Comparison of ENCODE assay signal across 11 mouse cellular contexts in genomic region chr1:181148540-181148939, GRCm38 (mm10). TPM values are rescaled to one million over a fixed set of nuclear protein-coding genes. Genes with fewer than 3 reads are reported as not detected.
A peak's percentile ranks its signal among the peaks of the same experiment; 100 is the strongest.
DNase-seq lines count a peak whose midpoint lies in the region; ATAC-seq and TF ChIP-seq lines count a peak whose summit lies in the region.
"Had no signal": no experiment of that assay in that cellular context is flagged by ENCODE, and none has a peak within 500 bp of the region (broad histone marks: within the 10 kb centered on the region; RNA-seq: fewer than 3 reads in every experiment).

No protein-coding gene starts in this region.

- TF ChIP-seq POLR2A in lung, adult 2 months (IDR thresholded peaks at IDR 0.05; ENCODE audit: borderline replicate concordance, extremely low read depth, low read depth, low read length): no peak

- H3K27ac ChIP-seq in stomach, embryonic 15.5 days: peak overlapping the region; percentile 51; the same call in 1 of the 2 replicates
- H3K27ac ChIP-seq: lung, embryonic 15.5 days had no signal

- no peak for TF ChIP-seq CTCF in lung, adult 2 months (IDR thresholded peaks at IDR 0.05; ENCODE audit: insufficient read depth, low read length)

- 48% methylated on average over 5 of the region's 5 CpGs for WGBS in lung, adult 2 months
- 53% methylated on average over 5 of the region's 5 CpGs for WGBS in stomach, embryonic 15.5 days

- no peak for ATAC-seq in stomach, embryonic 15.5 days (ENCODE audit: insufficient read depth, low FRiP score, low read depth)
- no peak for ATAC-seq in megakaryocyte, adult 5-6 weeks (ENCODE audit: poor library complexity, severe bottlenecking)
- ATAC-seq: activated CD4-positive, CD25-positive, alpha-beta regulatory T cell, adult 4 months; inflammation-experienced regulatory T-cells, adult 6 months had no signal

- H3K4me2 ChIP-seq in stomach, embryonic 15.5 days: no peak overlapping the region
- H3K4me2 ChIP-seq: lung, embryonic 15.5 days had no signal

- no peaks in the 10 kb centered on the region for H3K36me3 ChIP-seq in stomach, embryonic 15.5 days
- H3K36me3 ChIP-seq: lung, embryonic 15.5 days had no signal

- peak; percentile 5 to 25 for DNase-seq in lung, adult 18-20 months
- DNase-seq in lung, adult 2 months: no peak
- peak; percentile 70 for DNase-seq in c-Kit-positive CD71-positive TER-119-positive erythroid progenitor cells, embryonic 14.5 days (ENCODE audit: low spot score)
- DNase-seq in kidney, postnatal 36 days: peak; percentile 66 to 72
- DNase-seq in spleen, postnatal 4 days (ENCODE audit: low spot score in 2 of 2): no peak
- DNase-seq: gastrocnemius, postnatal 14 days had no signal

- no peaks in the 10 kb centered on the region for H3K27me3 ChIP-seq in stomach, embryonic 15.5 days (replicated peaks)
- H3K27me3 ChIP-seq: lung, embryonic 15.5 days had no signal

- peaks cover 8% of the 10 kb centered on the region; the same call in 1 of the 2 replicates for H3K4me1 ChIP-seq in lung, adult 2 months (ENCODE audit: control insufficient read depth, insufficient read depth, low read length)
- H3K4me1 ChIP-seq in stomach, embryonic 15.5 days: peaks cover 9% of the 10 kb centered on the region; the same call in 1 of the 2 replicates

- no peak overlapping the region for H3K4me3 ChIP-seq in lung, adult 2 months (replicated peaks; ENCODE audit: extremely low read depth, low read depth, low read length)
- H3K4me3 ChIP-seq in stomach, embryonic 15.5 days (replicated peaks): no peak overlapping the region
- H3K4me3 ChIP-seq: lung, embryonic 15.5 days had no signal

- no peaks in the 10 kb centered on the region for H3K9me3 ChIP-seq in stomach, embryonic 15.5 days
- H3K9me3 ChIP-seq: lung, embryonic 15.5 days had no signal

- no peak overlapping the region for H3K9ac ChIP-seq in stomach, embryonic 15.5 days
- H3K9ac ChIP-seq: lung, embryonic 15.5 days had no signal

RNA-seq across cellular contexts. Expression of gene Cnih4, which starts 4.0 kb away (rescaled TPM):
- polyA plus RNA-seq in lung, adult 2 months (2012; rRNA removed): 10.0 and 11.4 TPM in 2 replicates
- 120 and 125 TPM in 2 replicates for polyA plus RNA-seq in stomach, embryonic 15.5 days (2015; fragmentation: Nextera tagmentation; extraction: Ambion mirVana)
- total RNA-seq in megakaryocyte, adult 5-6 weeks (2015): 95.3 and 111 TPM in 2 replicates
- total RNA-seq in megakaryocyte, adult 5-6 weeks (2017): 147 and 148 TPM in 2 replicates

RNA-seq across cellular contexts. Expression of gene Nvl, which starts 4.5 kb away (rescaled TPM):
- polyA plus RNA-seq in lung, adult 2 months (2012; rRNA removed): 5.7 and 7.4 TPM in 2 replicates
- polyA plus RNA-seq in stomach, embryonic 15.5 days (2015; fragmentation: Nextera tagmentation; extraction: Ambion mirVana): 26.4 and 27.9 TPM in 2 replicates
- 19.8 and 22.7 TPM in 2 replicates for total RNA-seq in megakaryocyte, adult 5-6 weeks (2015)
- 14.0 and 18.1 TPM in 2 replicates for total RNA-seq in megakaryocyte, adult 5-6 weeks (2017)

Comparison
In these comparisons a context has a peak if more than half of its experiments do, and no peak if none do; other contexts are left out.
1. DNase-seq: peak in lung, adult 18-20 months (2 of 2), c-Kit-positive CD71-positive TER-119-positive erythroid progenitor cells, embryonic 14.5 days (single experiment) and kidney, postnatal 36 days (2 of 2); none in lung, adult 2 months (single experiment) and spleen, postnatal 4 days (0 of 2).